Mouse (Mus musculus) midbrain, embryonic 14.5 days (tissue): ENCODE results near the gene Zfr2. TPM values are rescaled to one million over a fixed set of nuclear protein-coding genes. Genes with fewer than 3 reads are reported as not detected.
A peak's percentile ranks its signal among the peaks of the same experiment; 100 is the strongest.

Source experiments
- ATAC-seq: fragments of 200-750 bp; cut with Nextera tagmentation; 2 replicates; pipeline ENCODE4 v1.8.0; 2017; ENCODE audit warnings: moderate number of reproducible peaks, moderate library complexity; ENCODE audit not compliant: low FRiP score, low TSS enrichment
- DNase-seq: peaks from one replicate; pipeline ENCODE4 v3.0.0-alpha.2; 2015
- H3K27ac ChIP-seq: fragments of 300-500 bp; sonication (generic); replicated peaks from 2 replicates; pipeline ENCODE4 v1.5.1; 2014; ENCODE audit warnings: mild to moderate bottlenecking, low read depth, low read length, moderate library complexity
- H3K27me3 ChIP-seq: fragments of 300-500 bp; sonication (generic); 2 replicates; pipeline ENCODE4 v1.6.1; 2014; ENCODE audit warnings: low read length, control low read depth, mixed read lengths; ENCODE audit not compliant: control insufficient read depth, insufficient read depth
- H3K36me3 ChIP-seq: fragments of 300-500 bp; sonication (generic); 2 replicates; pipeline ENCODE4 v1.6.1; 2014; ENCODE audit warnings: low read length, control low read depth; ENCODE audit not compliant: control insufficient read depth, insufficient read depth
- H3K4me1 ChIP-seq: fragments of 300-500 bp; sonication (generic); 2 replicates; pipeline ENCODE4 v1.6.1; 2014; ENCODE audit warnings: mild to moderate bottlenecking, antibody characterized with exemption, low read length, control low read depth; ENCODE audit not compliant: control insufficient read depth, insufficient read depth
- H3K4me2 ChIP-seq: fragments of 300-500 bp; sonication (generic); 2 replicates; pipeline ENCODE4 v1.6.1; 2014; ENCODE audit warnings: mild to moderate bottlenecking, low read length, moderate library complexity
- H3K4me3 ChIP-seq: fragments of 300-500 bp; sonication (generic); replicated peaks from 2 replicates; pipeline ENCODE4 v1.5.1; 2014; ENCODE audit warnings: low read depth, low read length
- H3K9ac ChIP-seq: fragments of 300-500 bp; sonication (generic); replicated peaks from 2 replicates; pipeline ENCODE4 v1.6.1; 2014; ENCODE audit warnings: mild to moderate bottlenecking, low read length, moderate library complexity
- H3K9me3 ChIP-seq: fragments of 300-500 bp; sonication (generic); 2 replicates; pipeline ENCODE4 v1.6.1; 2016; ENCODE audit warnings: low read length, control low read depth, mixed read lengths; ENCODE audit not compliant: control insufficient read depth
- WGBS: fragments of 180-500 bp; shearing (Covaris S2); extraction: QIAGEN DNeasy Blood & Tissue Kit; methylation state at CpG from one replicate; pipeline ENCODE4 v1.1.7; 2014; 5-methylcytosine and 5-hydroxymethylcytosine counted together
- polyA plus RNA-seq: library from polyadenylated mRNA; unstranded; fragments of >200 nt; fragmentation: Nextera tagmentation; extraction: Ambion mirVana; gene quantifications from 2 replicates; pipeline ENCODE4 v1.2.1, GENCODE M21; 2014

Gene Zfr2
- polyA plus RNA-seq, 1 experiment from 2014 or later: 21.7 TPM

DNA sequence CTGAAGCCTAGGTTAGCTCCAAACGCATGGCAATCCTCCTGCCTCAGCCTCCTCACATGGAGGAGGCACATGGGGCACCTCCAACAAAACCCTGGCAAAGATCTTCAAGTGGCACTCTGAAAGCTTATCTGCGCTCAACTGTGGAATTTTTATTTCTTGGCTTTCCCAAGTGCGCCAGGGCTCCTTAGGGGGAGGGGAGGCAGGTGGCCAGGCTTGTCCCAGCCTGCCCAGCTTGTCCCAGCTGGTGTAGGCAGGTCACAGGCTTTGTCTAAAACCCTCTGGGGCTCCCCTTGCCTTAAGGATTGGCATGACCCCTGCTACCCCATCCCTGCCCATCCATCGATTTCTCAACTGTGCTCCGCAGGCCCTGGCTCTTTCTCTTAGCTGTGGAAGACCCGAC is 51.2 kb downstream of the Zfr2 start:
- Histone ChIP-seq H3K27me3 (peaks cover 9% of the 10 kb centered on the region; the same call in 1 of the 2 replicates), H3K4me2 (no peak overlapping the region), H3K4me3 (no peak overlapping the region), H3K36me3 (no peaks in the 10 kb centered on the region), H3K9me3 (no peaks in the 10 kb centered on the region), H3K9ac (no peak overlapping the region), H3K27ac (no peak overlapping the region), H3K4me1 (0 out of 2 replicates have a peak, but pooled peaks cover 7% of the 10 kb centered on the region)
- 52% methylated on average over 6 of the region's 6 CpGs for WGBS
- no peak for ATAC-seq
- DNase-seq: no peak

DNA sequence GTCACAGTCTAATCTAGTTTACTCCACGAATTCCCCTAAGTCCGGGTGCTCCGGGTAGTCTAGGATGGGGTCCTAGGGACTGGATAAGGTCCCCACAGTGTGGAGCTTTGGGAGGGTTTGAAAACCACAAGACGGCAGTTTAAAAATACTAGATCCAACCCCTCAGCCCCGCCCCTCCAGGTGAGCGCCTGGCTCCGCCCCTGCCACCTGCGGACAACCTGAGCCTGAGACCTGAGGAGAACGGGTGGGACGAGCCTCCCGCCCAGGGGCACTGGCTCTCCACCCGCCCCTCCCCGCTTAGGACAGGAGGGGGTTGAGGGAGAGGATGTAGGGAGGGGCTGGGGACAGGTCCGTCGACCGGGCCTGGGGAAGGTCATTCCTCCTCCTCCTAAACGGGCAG is 51.8 kb downstream of the Zfr2 start:
- no peaks in the 10 kb centered on the region for H3K36me3 ChIP-seq
- no peak overlapping the region for H3K9ac ChIP-seq
- ATAC-seq (no peak), DNase-seq (no peak)
- peak overlapping the region; percentile 81; the same call in 1 of the 2 replicates for H3K4me2 ChIP-seq
- peak overlapping the region; percentile 42; the same call in 1 of the 2 replicates for H3K4me3 ChIP-seq
- 17% methylated on average over 17 of the region's 17 CpGs for WGBS
- H3K27me3 ChIP-seq: peaks cover 13% of the 10 kb centered on the region; the same call in 1 of the 2 replicates
- no peak overlapping the region for H3K27ac ChIP-seq
- 0 out of 2 replicates have a peak, but pooled peaks cover 7% of the 10 kb centered on the region for H3K4me1 ChIP-seq
- H3K9me3 ChIP-seq: no peaks in the 10 kb centered on the region

DNA sequence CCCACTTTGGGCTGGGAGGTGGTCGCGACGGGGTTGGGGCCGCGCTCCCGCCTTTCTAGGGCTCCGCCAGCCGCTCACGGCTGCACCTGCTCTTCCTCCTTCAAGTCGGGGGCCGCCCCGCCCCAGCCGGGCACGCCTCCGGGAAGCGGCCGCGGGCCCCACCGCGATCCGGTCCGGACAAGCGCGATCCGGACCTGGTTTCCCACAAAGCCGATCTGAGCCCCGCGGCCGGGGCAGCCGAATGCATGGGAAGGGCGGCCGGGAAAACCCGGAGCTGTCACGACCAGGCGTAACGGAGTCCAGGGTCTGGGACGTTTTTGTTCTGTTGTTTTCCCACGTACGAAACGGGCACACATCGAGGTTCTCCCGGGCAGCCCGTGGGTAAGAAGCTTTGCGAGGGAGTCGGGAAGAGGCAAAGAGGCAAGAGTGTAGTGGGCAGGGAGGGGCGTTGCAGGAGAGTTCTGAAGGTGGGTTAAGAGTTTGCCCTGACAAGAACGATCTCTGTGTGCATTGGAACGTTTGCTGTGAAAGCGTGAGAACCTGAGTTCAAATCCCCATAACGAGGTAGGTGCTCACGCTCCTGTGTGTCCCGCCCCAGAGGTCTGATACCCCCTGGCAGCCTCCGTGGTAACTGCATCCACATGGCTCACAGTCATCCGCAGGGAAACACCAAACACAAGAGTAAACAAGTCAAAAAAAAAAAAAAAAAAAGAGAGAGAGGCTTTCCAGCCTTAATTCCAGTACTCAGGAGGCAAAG is 52.9 kb downstream of the Zfr2 start:
- H3K4me2 ChIP-seq: peak overlapping the region; percentile 81
- no peak overlapping the region for H3K27ac ChIP-seq
- H3K4me3 ChIP-seq: peak overlapping the region; percentile 42
- WGBS: 3% methylated on average over 54 of the region's 54 CpGs
- DNase-seq (peak; percentile 96), ATAC-seq (peak; percentile 83)
- peak overlapping the region; percentile 68 for H3K9ac ChIP-seq
- no peaks in the 10 kb centered on the region for H3K9me3 ChIP-seq
- H3K4me1 ChIP-seq: 0 out of 2 replicates have a peak, but pooled peaks cover 12% of the 10 kb centered on the region
- H3K36me3 ChIP-seq: no peaks in the 10 kb centered on the region
- peaks cover 25% of the 10 kb centered on the region for H3K27me3 ChIP-seq

DNA sequence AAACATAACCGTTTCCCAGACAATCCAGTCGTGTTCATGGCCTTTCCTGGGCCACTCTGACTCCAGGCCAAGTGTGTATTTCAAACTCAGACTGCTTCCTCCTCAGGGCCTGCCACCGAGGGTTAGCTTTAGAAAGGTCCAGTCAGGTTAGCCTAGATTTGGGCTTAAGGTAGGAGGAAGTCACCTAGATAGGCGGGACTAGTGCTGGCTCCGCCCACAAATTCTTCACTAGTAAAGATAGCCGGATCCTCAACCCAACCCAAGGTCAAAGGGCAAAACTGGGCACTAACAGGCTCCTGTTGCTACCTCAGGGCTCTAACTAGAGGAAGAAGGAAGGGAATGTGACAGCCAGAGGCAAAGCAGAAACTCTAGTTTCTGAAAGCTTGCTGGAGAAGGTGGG is 53.6 kb downstream of the Zfr2 start:
- Histone ChIP-seq H3K9ac (no peak overlapping the region), H3K4me1 (0 out of 2 replicates have a peak, but pooled peaks cover 12% of the 10 kb centered on the region), H3K36me3 (no peaks in the 10 kb centered on the region), H3K4me2 (no peak overlapping the region), H3K9me3 (no peaks in the 10 kb centered on the region), H3K27ac (no peak overlapping the region), H3K4me3 (no peak overlapping the region), H3K27me3 (peaks cover 31% of the 10 kb centered on the region)
- DNase-seq (no peak), ATAC-seq (no peak)
- WGBS: 52% methylated on average over 6 of the region's 6 CpGs

DNA sequence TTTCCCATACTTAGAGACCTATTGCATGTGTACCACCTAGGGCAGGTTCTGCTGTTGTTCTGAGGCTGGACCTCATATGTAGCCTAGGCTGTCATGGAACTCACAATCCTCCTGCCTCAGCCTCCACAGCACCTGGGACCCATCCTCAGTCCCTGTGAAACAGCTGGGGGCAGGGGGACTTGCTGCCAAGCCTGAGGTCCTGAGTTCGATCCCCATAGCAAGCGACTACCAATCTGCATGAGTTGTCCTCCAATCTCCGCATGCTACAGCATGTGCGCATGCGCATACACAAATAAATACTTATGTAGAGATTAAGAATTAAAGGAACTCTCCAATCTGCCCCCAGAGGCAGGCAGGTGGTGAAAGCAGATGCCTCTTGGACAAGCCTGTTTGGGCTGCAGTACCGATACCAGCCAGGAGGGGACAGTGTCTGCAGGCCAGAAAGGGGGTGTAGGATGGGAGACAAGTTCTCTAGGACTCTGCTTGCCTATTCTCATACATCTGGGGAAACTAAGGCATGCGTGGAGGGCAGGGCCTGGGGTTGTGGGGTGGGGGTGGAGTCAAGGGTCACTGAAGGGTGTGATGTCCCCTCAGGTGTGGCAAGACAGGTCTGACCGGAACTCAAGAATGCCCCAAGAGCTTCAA is 54.7 kb downstream of the Zfr2 start:
- Histone ChIP-seq H3K36me3 (no peaks in the 10 kb centered on the region), H3K27ac (no peak overlapping the region), H3K9ac (no peak overlapping the region), H3K9me3 (no peaks in the 10 kb centered on the region), H3K4me2 (no peak overlapping the region), H3K4me1 (0 out of 2 replicates have a peak, but pooled peaks cover 12% of the 10 kb centered on the region), H3K27me3 (peaks cover 31% of the 10 kb centered on the region), H3K4me3 (no peak overlapping the region)
- 60% methylated on average over 8 of the region's 8 CpGs for WGBS
- ATAC-seq: no peak
- DNase-seq: no peak

DNA sequence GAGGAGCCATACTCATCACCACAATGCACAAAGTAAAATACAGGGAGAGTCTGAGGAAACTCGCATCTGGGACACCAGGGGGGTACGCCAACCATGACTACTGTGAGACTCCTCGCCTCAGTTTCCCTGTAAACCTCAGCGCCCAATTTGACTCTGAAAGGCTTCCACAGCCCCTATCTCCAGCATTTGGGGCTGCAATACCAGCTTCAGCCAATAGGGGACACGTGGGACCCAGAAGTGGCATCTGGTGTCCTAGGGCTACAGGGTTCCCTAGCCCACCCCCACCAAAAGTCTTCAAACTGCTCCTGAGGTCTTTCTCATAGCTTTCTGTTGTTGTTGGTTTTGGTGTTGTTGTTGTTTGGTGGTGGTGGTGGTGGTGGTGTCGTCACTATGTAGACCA is 55.6 kb downstream of the Zfr2 start:
- Histone ChIP-seq H3K9me3 (no peaks in the 10 kb centered on the region), H3K4me1 (0 out of 2 replicates have a peak, but pooled peaks cover 12% of the 10 kb centered on the region), H3K4me2 (no peak overlapping the region), H3K27ac (no peak overlapping the region), H3K9ac (no peak overlapping the region), H3K4me3 (no peak overlapping the region), H3K27me3 (peaks cover 31% of the 10 kb centered on the region), H3K36me3 (no peaks in the 10 kb centered on the region)
- DNase-seq (peak; percentile 46), ATAC-seq (no peak)
- 34% methylated on average over 6 of the region's 6 CpGs for WGBS

DNA sequence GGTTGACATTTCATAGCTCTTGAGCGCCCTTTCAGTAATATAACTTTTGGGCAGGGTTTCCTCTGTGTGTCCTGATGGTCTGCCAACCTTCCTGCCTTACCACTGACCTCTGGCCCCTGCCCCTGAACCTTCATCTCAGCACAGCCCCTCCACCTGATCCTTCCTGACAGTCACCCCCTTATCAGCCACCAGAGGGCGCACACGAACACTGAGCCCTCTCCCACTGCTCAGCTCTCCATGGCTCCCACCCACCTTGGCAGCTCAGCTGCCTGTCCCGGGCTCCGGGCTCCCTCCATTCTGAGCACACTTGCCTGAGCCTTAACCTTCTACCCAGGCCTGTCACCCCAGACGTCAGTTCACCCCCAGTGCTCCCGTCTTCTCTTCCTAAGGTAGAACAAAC is 56.3 kb downstream of the Zfr2 start:
- peak; percentile 85 for DNase-seq
- Histone ChIP-seq H3K9me3 (no peaks in the 10 kb centered on the region), H3K27ac (no peak overlapping the region), H3K36me3 (no peaks in the 10 kb centered on the region), H3K27me3 (peaks cover 31% of the 10 kb centered on the region), H3K4me2 (no peak overlapping the region), H3K9ac (no peak overlapping the region), H3K4me3 (no peak overlapping the region), H3K4me1 (peaks cover 18% of the 10 kb centered on the region)
- no peak for ATAC-seq
- WGBS: 3% methylated on average over 7 of the region's 7 CpGs

DNA sequence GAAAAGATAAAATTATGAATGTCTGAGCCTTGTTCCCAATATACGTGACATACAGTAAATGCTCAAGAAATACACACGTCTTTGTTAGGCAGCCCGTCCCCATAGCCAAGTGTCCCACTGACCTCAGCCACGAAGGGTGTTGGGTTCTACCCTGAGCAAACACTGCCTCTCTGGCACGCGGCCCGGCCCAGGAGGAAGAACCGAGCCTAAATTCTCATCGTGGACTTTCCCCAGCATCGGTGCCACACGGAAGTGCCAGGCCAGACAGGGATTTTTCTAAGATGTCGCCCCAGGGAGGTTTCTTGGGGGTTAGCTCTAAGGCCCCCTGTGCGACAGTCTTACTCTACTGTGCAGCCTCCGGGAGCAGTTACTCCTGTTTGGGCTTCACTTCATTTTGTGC is 56.9 kb downstream of the Zfr2 start:
- Histone ChIP-seq H3K4me2 (no peak overlapping the region), H3K27ac (no peak overlapping the region), H3K4me3 (no peak overlapping the region), H3K36me3 (no peaks in the 10 kb centered on the region), H3K4me1 (peaks cover 23% of the 10 kb centered on the region), H3K27me3 (peaks cover 29% of the 10 kb centered on the region), H3K9ac (no peak overlapping the region), H3K9me3 (no peaks in the 10 kb centered on the region)
- 65% methylated on average over 14 of the region's 14 CpGs for WGBS
- ATAC-seq (no peak), DNase-seq (no peak)
